Mouse (Mus musculus) erythroid progenitor cell, adult 5-6 weeks (primary cell): ENCODE measurements around the gene Clip2. TPM values are rescaled to one million over a fixed set of nuclear protein-coding genes. Genes with fewer than 3 reads are reported as not detected.

ENCODE experiments used
- ATAC-seq: replicated peaks from 2 replicates; pipeline ENCODE4 v1.8.0; 2016; ENCODE audit warnings: moderate number of reproducible peaks, mild to moderate bottlenecking, moderate TSS enrichment, inconsistent platforms; ENCODE audit not compliant: poor library complexity, low FRiP score, severe bottlenecking
- total RNA-seq, 2 experiments: library from RNA; stranded (forward) in 1 of 2; stranded (reverse) in 1 of 2; fragments of 150-400 nt in 1 of 2; fragments of 186-747, 209-891 nt in 1 of 2; gene quantifications; 2 replicates each; pipeline versions ENCODE4 v1.2.3 to v1.2.4; 2015 to 2017; ENCODE audit warnings: low replicate concordance in 2 of 2

Gene Clip2
- total RNA-seq, 2 experiments from 2014 or later, result 0.68 to 0.84 TPM

GRCm38 (mm10) chr5:134531585-134531984 lies 20.6 kb downstream of the Clip2 start:
- ATAC-seq, result no peak

- no peak for ATAC-seq
Observed at GRCm38 (mm10) chr5:134530830-134531229, 21.4 kb downstream of the Clip2 start.

- ATAC-seq, result no peak
Observed at GRCm38 (mm10) chr5:134528488-134528887, 23.7 kb downstream of the Clip2 start.

GRCm38 (mm10) chr5:134525971-134526711 lies 26.1 kb downstream of the Clip2 start:
- ATAC-seq, result no peak

- no peak for ATAC-seq
Observed at GRCm38 (mm10) chr5:134523728-134524127, 28.5 kb downstream of the Clip2 start.

GRCm38 (mm10) chr5:134522524-134522923 lies 29.7 kb downstream of the Clip2 start:
- ATAC-seq, result no peak

GRCm38 (mm10) chr5:134521806-134522205 lies 30.4 kb downstream of the Clip2 start:
- no peak for ATAC-seq

GRCm38 (mm10) chr5:134521131-134521530 lies 31.1 kb downstream of the Clip2 start:
- ATAC-seq, result no peak

- no peak for ATAC-seq
Observed at GRCm38 (mm10) chr5:134520120-134520519, 32.1 kb downstream of the Clip2 start.

- no peak for ATAC-seq
Observed at GRCm38 (mm10) chr5:134519471-134519870, 32.8 kb downstream of the Clip2 start.

- no peak for ATAC-seq
Observed at GRCm38 (mm10) chr5:134512086-134512485, 40.1 kb downstream of the Clip2 start.

GRCm38 (mm10) chr5:134510266-134510665 lies 42.0 kb downstream of the Clip2 start:
- ATAC-seq, result no peak

- no peak for ATAC-seq
Observed at GRCm38 (mm10) chr5:134508965-134509364, 43.3 kb downstream of the Clip2 start.

- ATAC-seq, result no peak
Observed at GRCm38 (mm10) chr5:134507859-134508399, 44.3 kb downstream of the Clip2 start.

GRCm38 (mm10) chr5:134507307-134507706 lies 44.9 kb downstream of the Clip2 start:
- ATAC-seq, result 0 out of 2 replicates have a peak, but pooled peaks have one; percentile 39

GRCm38 (mm10) chr5:134505810-134506292 lies 46.4 kb downstream of the Clip2 start:
- no peak for ATAC-seq

- ATAC-seq, result no peak
Observed at GRCm38 (mm10) chr5:134502591-134502990, 49.6 kb downstream of the Clip2 start.

- no peak for ATAC-seq
Observed at GRCm38 (mm10) chr5:134501453-134501852, 50.8 kb downstream of the Clip2 start.

- no peak for ATAC-seq
Observed at GRCm38 (mm10) chr5:134500681-134501080, 51.6 kb downstream of the Clip2 start.

- peak; percentile 69 for ATAC-seq
Observed at GRCm38 (mm10) chr5:134500062-134500461, 52.2 kb downstream of the Clip2 start.

GRCm38 (mm10) chr5:134497026-134497425 lies 55.2 kb downstream of the Clip2 start:
- ATAC-seq, result no peak
